Comparison of ENCODE assay signal across 17 mouse cellular contexts in the genomic region with DNA sequence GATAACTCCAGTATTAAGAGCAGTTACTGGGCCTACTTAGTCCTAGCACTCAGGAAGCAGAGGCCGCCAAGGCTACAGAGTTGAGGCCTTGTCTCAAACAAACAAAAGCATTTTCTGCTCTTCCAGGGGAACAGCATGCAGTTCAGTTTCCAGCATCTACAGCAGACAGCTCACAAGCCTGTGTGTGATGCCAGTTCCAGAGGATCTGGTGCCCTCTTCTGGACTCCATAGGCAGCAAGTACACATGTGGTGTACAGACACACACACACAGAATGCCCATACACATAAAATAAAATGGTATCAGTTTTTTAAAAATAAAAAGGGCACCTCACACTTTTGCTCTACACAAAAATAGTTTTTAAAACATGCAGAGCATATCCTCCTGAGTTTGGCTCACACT. TPM values are rescaled to one million over a fixed set of nuclear protein-coding genes. Genes with fewer than 3 reads are reported as not detected.
DNase-seq lines count a peak whose midpoint lies in the region; ATAC-seq and TF ChIP-seq lines count a peak whose summit lies in the region.
"Had no signal": no experiment of that assay in that cellular context is flagged by ENCODE, and none has a peak within 500 bp of the region (broad histone marks: within the 10 kb centered on the region; RNA-seq: fewer than 3 reads in every experiment).

No protein-coding gene starts in this region.

- 95% methylated on average over 1 of the region's 1 CpGs for WGBS in thymus, adult 2 months
- 86% methylated on average over 1 of the region's 1 CpGs for WGBS in stomach, postnatal 0 days

- no peak for DNase-seq in layer of hippocampus, adult 2 months (ENCODE audit: low spot score in 2 of 2)
- DNase-seq in layer of hippocampus, postnatal 14 days (ENCODE audit: low spot score in 2 of 2), result no peak
- DNase-seq in thymus, postnatal 25 days, result peak; percentile 4
- DNase-seq in thymus, adult 2 months, result no peak
- DNase-seq in ZHBTc4 (ENCODE audit: low read depth, low spot score), result peak; percentile 18
- no peak for DNase-seq in stomach, postnatal 0 days (ENCODE audit: low spot score)
- no peak for DNase-seq in right cerebral cortex, postnatal 4 days
- no peak for DNase-seq in layer of hippocampus, adult 9-11 months
- DNase-seq: adrenal gland, postnatal 36 days; cerebellum, adult 18-20 months; heart, adult 11 months; heart, postnatal 36 days; lung, postnatal 4 days; spleen, adult 18-20 months; thymus, adult 18-20 months had no signal

- H3K9ac ChIP-seq in stomach, postnatal 0 days (ENCODE audit: low read length), result no peak overlapping the region
- H3K9ac ChIP-seq: embryonic facial prominence, embryonic 13.5 days; intestine, embryonic 15.5 days had no signal

- H3K4me2 ChIP-seq in stomach, postnatal 0 days (replicated peaks; ENCODE audit: low read depth), result no peak overlapping the region
- H3K4me2 ChIP-seq: embryonic facial prominence, embryonic 13.5 days; intestine, embryonic 15.5 days had no signal

- no peak overlapping the region for H3K4me3 ChIP-seq in layer of hippocampus, adult 2 months
- H3K4me3 ChIP-seq in thymus, adult 2 months (ENCODE audit: control insufficient read depth, insufficient read depth, low read length), result no peak overlapping the region
- no peak overlapping the region for H3K4me3 ChIP-seq in stomach, postnatal 0 days (ENCODE audit: low read depth, low read length)
- H3K4me3 ChIP-seq: embryonic facial prominence, embryonic 13.5 days; intestine, embryonic 15.5 days had no signal

- H3K9me3 ChIP-seq in stomach, postnatal 0 days (ENCODE audit: control insufficient read depth, low read length), result no peaks in the 10 kb centered on the region
- H3K9me3 ChIP-seq: embryonic facial prominence, embryonic 13.5 days; intestine, embryonic 15.5 days had no signal

- TF ChIP-seq EP300 in stomach, postnatal 0 days (optimal IDR thresholded peaks at IDR 0.05), result no peak

- H3K27me3 ChIP-seq in thymus, adult 2 months (ENCODE audit: control insufficient read depth, insufficient read depth, low read length), result no peaks in the 10 kb centered on the region
- H3K27me3 ChIP-seq in stomach, postnatal 0 days (ENCODE audit: control insufficient read depth, insufficient read depth, low read length), result no peaks in the 10 kb centered on the region
- H3K27me3 ChIP-seq: embryonic facial prominence, embryonic 13.5 days; intestine, embryonic 15.5 days had no signal

- no peaks in the 10 kb centered on the region for H3K4me1 ChIP-seq in thymus, adult 2 months (replicated peaks; ENCODE audit: control insufficient read depth, insufficient read depth, low read length)
- H3K4me1 ChIP-seq in stomach, postnatal 0 days (replicated peaks; ENCODE audit: control insufficient read depth, insufficient read depth), result no peaks in the 10 kb centered on the region
- H3K4me1 ChIP-seq: embryonic facial prominence, embryonic 13.5 days; intestine, embryonic 15.5 days had no signal

- no peak overlapping the region for H3K27ac ChIP-seq in layer of hippocampus, adult 2 months
- no peak overlapping the region for H3K27ac ChIP-seq in thymus, adult 2 months (ENCODE audit: control insufficient read depth, insufficient read depth, low read length)
- H3K27ac ChIP-seq in stomach, postnatal 0 days (replicated peaks), result no peak overlapping the region
- H3K27ac ChIP-seq: embryonic facial prominence, embryonic 13.5 days; intestine, embryonic 15.5 days had no signal

- no peak for ATAC-seq in stomach, postnatal 0 days (ENCODE audit: low FRiP score, low TSS enrichment)
- ATAC-seq: intestine, embryonic 15.5 days had no signal

- TF ChIP-seq CTCF in layer of hippocampus, adult 2 months (conservative IDR thresholded peaks at IDR 0.05), result peak; percentile 45
- no peak for TF ChIP-seq CTCF in thymus, adult 2 months (IDR thresholded peaks at IDR 0.05; ENCODE audit: borderline replicate concordance, control insufficient read depth, extremely low read depth, insufficient read depth, low read length, poor library complexity)
- TF ChIP-seq CTCF in stomach, postnatal 0 days (IDR thresholded peaks at IDR 0.05; ENCODE audit: low read depth), result peak; percentile 49

- H3K36me3 ChIP-seq in thymus, adult 2 months (ENCODE audit: control insufficient read depth, insufficient read depth, low read length), result peaks cover 9% of the 10 kb centered on the region
- H3K36me3 ChIP-seq in stomach, postnatal 0 days (ENCODE audit: control insufficient read depth, insufficient read depth, low read length), result peaks cover 10% of the 10 kb centered on the region; the same call in 1 of the 2 replicates

- no peak for TF ChIP-seq POLR2A in thymus, adult 2 months (IDR thresholded peaks at IDR 0.05; ENCODE audit: control insufficient read depth, extremely low read depth, insufficient read depth, low read length, poor library complexity)

RNA-seq across cellular contexts. Expression of a gene that starts 11.4 kb away (rescaled TPM):
- total RNA-seq in layer of hippocampus, adult 2 months (2021), result 10 to 100 TPM; 32.2 to 43.0 TPM
- 10 to 100 TPM; 30.0 to 35.0 TPM for total RNA-seq in layer of hippocampus, postnatal 14 days (2021)
- 12.6 and 13.8 TPM in 2 replicates for polyA plus RNA-seq in thymus, adult 2 months (2012; rRNA removed)
- polyA plus RNA-seq in stomach, postnatal 0 days (2015; fragmentation: Nextera tagmentation; extraction: Ambion mirVana), result 3.8 and 4.5 TPM in 2 replicates

RNA-seq across cellular contexts. Expression of a gene that starts 53.0 kb away (rescaled TPM):
- 10 to 100 TPM in 1 of 2 experiments, 1 to 10 TPM in 1; 9.5 to 12.4 TPM for total RNA-seq in layer of hippocampus, adult 2 months (2021)
- total RNA-seq in layer of hippocampus, postnatal 14 days (2021), result 10 to 100 TPM in 1 of 2 experiments, 1 to 10 TPM in 1; 9.7 to 10.1 TPM
- 5.4 and 14.7 TPM in 2 replicates for polyA plus RNA-seq in thymus, adult 2 months (2012; rRNA removed)
- polyA plus RNA-seq in stomach, postnatal 0 days (2015; fragmentation: Nextera tagmentation; extraction: Ambion mirVana), result 15.7 and 19.4 TPM in 2 replicates

Comparison
In these comparisons a context has a peak if more than half of its experiments do, and no peak if none do; other contexts are left out.
1. DNase-seq: peak in thymus, postnatal 25 days (single experiment) and ZHBTc4 (single experiment); none in layer of hippocampus, adult 2 months (0 of 2), layer of hippocampus, postnatal 14 days (0 of 2), thymus, adult 2 months (single experiment), stomach, postnatal 0 days (single experiment), right cerebral cortex, postnatal 4 days (single experiment) and layer of hippocampus, adult 9-11 months (single experiment).